Mouse (Mus musculus): ENCODE measurements around the gene Lyar. TPM values are rescaled to one million over a fixed set of nuclear protein-coding genes. Genes with fewer than 3 reads are reported as not detected.

Gene Lyar
- total and polyA plus RNA-seq, 3 experiments = 5.4 to 20.5 (median 16.8) TPM

GRCm38 (mm10) chr5:38256551-38256950 lies 36.3 kb downstream of the Lyar start:
- Histone ChIP-seq H3K9ac (ENCODE audit: low read depth, low read length) (no peak overlapping the region), H3K27ac (no peak overlapping the region), H3K4me3 (no peak overlapping the region), H3K36me3 (ENCODE audit: control insufficient read depth, insufficient read depth, low read length) (no peaks in the 10 kb centered on the region; the same call in none of the 2 replicates), H3K4me1 (ENCODE audit: control insufficient read depth, insufficient read depth, low read length) (peaks cover 1% of the 10 kb centered on the region; the same call in 1 of the 2 replicates), H3K79me2 (replicated peaks; ENCODE audit: control insufficient read depth, insufficient read depth, low read length) (no peaks in the 10 kb centered on the region; the same call in 1 of the 2 replicates), H3K27me3 (ENCODE audit: control insufficient read depth, insufficient read depth, low read length) (no peaks in the 10 kb centered on the region)
- no peak for TF ChIP-seq EP300 (IDR thresholded peaks at IDR 0.05; ENCODE audit: insufficient read depth, low read depth, low read length)
- no peak for TF ChIP-seq POLR2A (IDR thresholded peaks at IDR 0.05; ENCODE audit: insufficient read depth, low read depth, low read length)
- no peak for TF ChIP-seq CTCF (IDR thresholded peaks at IDR 0.05)
- intact Hi-C loops (cut with DNase I) = no loop called here
- 96% methylated on average over 1 of the region's 1 CpGs for WGBS
- no peak for DNase-seq

- TF ChIP-seq CTCF (IDR thresholded peaks at IDR 0.05) (no peak), EP300 (IDR thresholded peaks at IDR 0.05; ENCODE audit: insufficient read depth, low read depth, low read length) (no peak), POLR2A (IDR thresholded peaks at IDR 0.05; ENCODE audit: insufficient read depth, low read depth, low read length) (no peak)
- H3K27me3 ChIP-seq (ENCODE audit: control insufficient read depth, insufficient read depth, low read length) = no peaks in the 10 kb centered on the region
- H3K27ac ChIP-seq = no peak overlapping the region
- no peak overlapping the region for H3K9ac ChIP-seq (ENCODE audit: low read depth, low read length)
- peaks cover 1% of the 10 kb centered on the region; the same call in 1 of the 2 replicates for H3K4me1 ChIP-seq (ENCODE audit: control insufficient read depth, insufficient read depth, low read length)
- 61% methylated on average over 8 of the region's 8 CpGs for WGBS
- peaks cover 3% of the 10 kb centered on the region for H3K36me3 ChIP-seq (ENCODE audit: control insufficient read depth, insufficient read depth, low read length)
- H3K4me3 ChIP-seq = no peak overlapping the region
- DNase-seq = no peak
- intact Hi-C loops (cut with DNase I) = no loop called here
- H3K79me2 ChIP-seq (replicated peaks; ENCODE audit: control insufficient read depth, insufficient read depth, low read length) = no peaks in the 10 kb centered on the region; the same call in 1 of the 2 replicates
These were observed 37.9 kb downstream of the Lyar start for GRCm38 (mm10) chr5:38258034-38258772.

GRCm38 (mm10) chr5:38258773-38259146 lies 38.5 kb downstream of the Lyar start:
- Histone ChIP-seq H3K4me3 (no peak overlapping the region), H3K27ac (no peak overlapping the region), H3K9ac (ENCODE audit: low read depth, low read length) (no peak overlapping the region), H3K27me3 (ENCODE audit: control insufficient read depth, insufficient read depth, low read length) (no peaks in the 10 kb centered on the region), H3K79me2 (replicated peaks; ENCODE audit: control insufficient read depth, insufficient read depth, low read length) (no peaks in the 10 kb centered on the region; the same call in 1 of the 2 replicates), H3K36me3 (ENCODE audit: control insufficient read depth, insufficient read depth, low read length) (peaks cover 3% of the 10 kb centered on the region), H3K4me1 (ENCODE audit: control insufficient read depth, insufficient read depth, low read length) (peaks cover 1% of the 10 kb centered on the region; the same call in 1 of the 2 replicates)
- WGBS = 85% methylated on average over 5 of the region's 5 CpGs
- no peak for DNase-seq
- intact Hi-C loops (cut with DNase I) = no loop called here
- no peak for TF ChIP-seq CTCF (IDR thresholded peaks at IDR 0.05)

GRCm38 (mm10) chr5:38259455-38260106 lies 39.3 kb downstream of the Lyar start:
- no peak for DNase-seq
- intact Hi-C loops (cut with DNase I) = loop anchor here (1.0 kb wide), 1 partner anchor 39 kb away; the partner anchor contains the start of genes Lyar and Zbtb49
- Histone ChIP-seq H3K27ac (peak overlapping the region; percentile 91), H3K4me3 (peak overlapping the region; percentile 81), H3K79me2 (replicated peaks; ENCODE audit: control insufficient read depth, insufficient read depth, low read length) (no peaks in the 10 kb centered on the region; the same call in 1 of the 2 replicates), H3K4me1 (ENCODE audit: control insufficient read depth, insufficient read depth, low read length) (peaks cover 1% of the 10 kb centered on the region; the same call in 1 of the 2 replicates), H3K9ac (ENCODE audit: low read depth, low read length) (peak overlapping the region; percentile 74), H3K27me3 (ENCODE audit: control insufficient read depth, insufficient read depth, low read length) (no peaks in the 10 kb centered on the region), H3K36me3 (ENCODE audit: control insufficient read depth, insufficient read depth, low read length) (peaks cover 3% of the 10 kb centered on the region)
- WGBS = 36% methylated on average over 9 of the region's 9 CpGs
- no peak for TF ChIP-seq EP300 (IDR thresholded peaks at IDR 0.05; ENCODE audit: insufficient read depth, low read depth, low read length)

GRCm38 (mm10) chr5:38260107-38260682 lies 39.9 kb downstream of the Lyar start, which contains the start of gene Tmem128:
Gene Tmem128, plus strand, starts transcription at chr5:38260185.
- H3K27me3 ChIP-seq (ENCODE audit: control insufficient read depth, insufficient read depth, low read length) = no peaks in the 10 kb centered on the region
- no peaks in the 10 kb centered on the region; the same call in 1 of the 2 replicates for H3K79me2 ChIP-seq (replicated peaks; ENCODE audit: control insufficient read depth, insufficient read depth, low read length)
- H3K4me3 ChIP-seq = peak within 1 kb of the TSS; percentile 81
- H3K9ac ChIP-seq (ENCODE audit: low read depth, low read length) = peak within 1 kb of the TSS; percentile 74
- peaks cover 3% of the 10 kb centered on the region for H3K36me3 ChIP-seq (ENCODE audit: control insufficient read depth, insufficient read depth, low read length)
- no peak for TF ChIP-seq EP300 (IDR thresholded peaks at IDR 0.05; ENCODE audit: insufficient read depth, low read depth, low read length)
- peak; percentile 87 for TF ChIP-seq POLR2A (IDR thresholded peaks at IDR 0.05; ENCODE audit: insufficient read depth, low read depth, low read length)
- H3K27ac ChIP-seq = peak within 1 kb of the TSS; percentile 91
- intact Hi-C loops (cut with DNase I) = loop anchor here (1.0 kb wide), 1 partner anchor 40 kb away; the partner anchor contains the start of genes Lyar and Zbtb49
- DNase-seq = peak; percentile 81 to 83
- peaks cover 1% of the 10 kb centered on the region; the same call in 1 of the 2 replicates for H3K4me1 ChIP-seq (ENCODE audit: control insufficient read depth, insufficient read depth, low read length)
- WGBS = under 1% methylated on average over 40 of the region's 40 CpGs
